Mouse (Mus musculus) heart, postnatal 36 days (tissue): ENCODE results near the gene Zfp871. TPM values are rescaled to one million over a fixed set of nuclear protein-coding genes. Genes with fewer than 3 reads are reported as not detected.
"Not testable (repeated sequence)": the region's sequence is repeated elsewhere in the genome, so short reads cannot be mapped to it uniquely, and the experiment has no call there.

Experiments
- DNase-seq, 2 experiments: peaks; one replicate each; pipeline ENCODE4 v3.0.0; 2021 to 2022
- intact Hi-C: fragments of 180-260 bp; cut with DNase I; formaldehyde crosslinking; loops from one replicate; pipeline ENCODE4 v1.15.1; 2025
- total RNA-seq, 2 experiments: library from RNA; stranded (reverse); gene quantifications; 2 replicates each; pipeline ENCODE4 v1.2.3; 2021

Zfp871 gene
- total RNA-seq, 2 experiments from 2014 or later: 28.7 to 31.8 TPM

DNA sequence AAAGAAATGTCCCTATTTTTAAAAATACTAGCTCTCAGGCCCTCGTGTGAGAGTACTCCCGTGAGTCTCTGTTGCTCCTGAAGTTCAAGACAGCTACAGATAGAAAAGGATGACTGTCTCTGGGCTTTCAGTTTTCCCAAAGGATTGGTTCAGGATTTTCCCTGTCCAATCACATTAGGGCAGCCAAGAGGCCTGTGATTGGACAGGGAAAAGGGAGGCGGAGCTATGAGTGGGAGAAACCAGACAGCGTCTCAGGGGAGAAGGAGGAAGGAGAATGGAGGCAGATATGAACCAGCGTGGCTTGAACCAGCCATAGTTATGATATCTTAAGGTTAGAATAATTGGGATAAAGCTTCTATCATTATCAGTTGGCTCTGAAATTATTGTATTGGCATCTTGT is 37.5 kb downstream of the Zfp871 start:
- intact Hi-C loops: no loop called here

DNA sequence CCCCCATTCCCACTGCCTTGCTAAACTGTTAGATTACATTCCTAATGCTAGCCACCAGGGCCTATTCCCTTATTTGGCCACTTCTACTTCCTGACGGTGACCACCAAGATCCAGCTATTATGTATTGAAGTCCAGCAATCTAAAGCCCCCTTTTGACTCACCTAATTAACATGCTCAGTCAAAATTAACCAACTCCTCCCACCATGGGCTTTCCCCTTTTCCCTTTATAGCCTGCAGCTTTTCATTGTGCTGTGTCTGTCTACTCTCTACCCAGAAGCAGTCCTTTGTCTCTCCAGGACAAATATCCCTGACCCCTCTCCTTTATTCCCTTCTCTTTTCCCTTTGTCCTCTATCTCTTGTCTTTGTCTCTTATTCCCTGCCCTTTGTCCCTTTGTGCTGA is 47.0 kb downstream of the Zfp871 start:
- no peak for DNase-seq
- intact Hi-C loops: no loop called here

More for the DNA sequence above, 37.5 kb downstream of the Zfp871 start:
- no peak for DNase-seq

DNA sequence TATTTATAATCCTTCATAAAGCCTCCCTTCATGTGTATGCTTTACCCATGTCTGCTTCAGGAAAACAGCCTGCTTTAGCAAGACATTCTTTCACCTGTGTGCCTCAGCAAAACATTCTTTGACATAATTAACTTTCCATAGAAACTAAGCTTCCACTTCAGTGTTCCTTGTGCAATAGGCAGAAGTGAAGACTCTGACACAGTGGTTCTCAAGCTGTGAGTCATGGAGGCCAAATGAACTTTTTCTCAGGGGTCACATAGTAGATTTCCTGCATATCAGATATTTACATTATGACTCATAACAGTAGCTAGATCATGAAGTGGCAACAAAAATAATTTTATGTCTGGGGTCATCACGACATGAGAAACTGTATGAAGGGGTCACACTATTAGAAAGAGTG is 49.7 kb downstream of the Zfp871 start:
- no peak for DNase-seq
- intact Hi-C loops: no loop called here

DNA sequence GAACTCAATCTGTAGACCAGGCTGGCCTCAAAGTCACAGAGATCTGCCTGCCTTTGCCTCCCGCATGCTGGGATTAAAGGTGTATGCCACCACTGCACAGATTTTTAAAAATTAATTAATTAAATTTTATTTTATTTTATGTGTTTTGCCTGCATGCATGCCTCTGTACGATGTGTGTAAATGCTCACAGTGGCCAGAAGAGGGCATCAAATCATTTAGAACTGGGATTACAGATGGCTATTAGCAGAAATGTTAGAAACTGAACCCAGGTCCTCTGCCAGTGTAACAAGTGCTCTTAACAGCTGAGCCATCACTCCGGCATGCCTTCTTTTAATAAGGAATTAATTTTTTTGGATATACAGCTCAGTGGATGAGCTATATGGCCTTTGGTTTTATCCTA is 59.1 kb downstream of the Zfp871 start:
- intact Hi-C loops: no loop called here
- DNase-seq: no peak

DNA sequence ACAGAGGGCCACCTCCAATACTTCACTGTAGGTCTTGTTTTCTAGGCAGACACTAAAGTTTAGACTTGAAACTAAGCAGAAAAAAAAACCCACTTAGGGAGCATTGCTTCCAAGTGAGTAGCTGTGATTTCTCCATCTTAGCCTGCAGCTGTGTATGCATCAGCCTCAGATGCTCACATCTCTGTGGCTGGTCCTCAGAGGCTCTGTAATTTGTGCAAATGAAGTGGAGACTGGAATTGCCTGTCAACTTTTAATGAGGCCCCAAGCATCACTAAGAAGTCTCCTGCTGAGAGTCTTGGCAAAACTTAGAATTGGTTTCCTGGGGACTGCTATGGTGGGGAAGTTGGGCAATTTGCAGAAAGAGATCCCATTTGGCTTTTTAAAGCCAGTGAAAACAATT is 61.7 kb downstream of the Zfp871 start:
- DNase-seq, intact Hi-C loops: not testable (repeated sequence)

DNA sequence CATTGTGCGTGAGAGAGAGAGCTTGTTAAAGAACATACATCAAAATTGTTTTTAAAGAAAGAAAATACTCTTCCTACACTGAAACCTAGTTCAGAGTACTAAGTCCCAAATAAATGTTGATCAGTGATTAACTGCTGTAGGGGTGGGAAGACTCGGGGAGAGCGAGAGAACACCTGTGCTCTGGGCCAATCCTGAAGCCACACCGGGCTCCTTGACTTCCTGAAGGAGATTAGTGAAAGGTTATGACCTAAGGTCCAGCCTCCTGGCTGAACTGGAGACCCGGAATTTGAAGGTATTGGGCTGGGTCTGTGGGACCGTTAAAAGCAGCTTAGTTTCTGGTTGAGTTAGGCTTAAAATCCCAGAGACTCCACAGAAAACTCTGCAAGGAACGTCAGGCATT is 65.3 kb downstream of the Zfp871 start:
- intact Hi-C loops: no loop called here
- no peak for DNase-seq

DNA sequence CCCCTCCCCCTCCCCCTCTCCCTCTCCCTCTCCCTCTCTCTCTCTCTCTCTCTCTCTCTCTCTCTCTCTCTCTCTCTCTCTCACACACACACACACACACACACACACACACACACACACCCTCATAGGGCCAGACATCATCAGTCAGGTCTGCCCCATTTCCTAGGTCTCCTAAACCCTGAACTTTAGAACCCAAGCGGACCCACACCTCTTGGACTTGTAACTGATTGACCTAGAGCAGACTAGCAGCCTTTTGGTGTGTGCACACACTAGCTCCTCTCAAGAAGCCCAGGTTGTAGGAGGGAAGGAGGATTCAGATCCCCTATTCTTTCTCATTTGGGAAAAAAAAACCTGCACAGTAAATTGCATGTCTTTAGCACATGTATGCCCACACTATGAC is 65.9 kb downstream of the Zfp871 start:
- intact Hi-C loops: not testable (repeated sequence)

More for the DNA sequence above, 65.9 kb downstream of the Zfp871 start:
- DNase-seq: not testable (repeated sequence)

Other genes with a start within 250 kb of the Zfp871 start
- not detected for gene Cyp4f37, start 167.0 kb downstream of the Zfp871 start, total RNA-seq
- not detected for gene Cyp4f40, start 129.4 kb downstream of the Zfp871 start, total RNA-seq
- not detected for gene Cyp4f15, start 102.7 kb downstream of the Zfp871 start, total RNA-seq
- gene Zfp811, start 21.6 kb upstream of the Zfp871 start, total RNA-seq: under 1 TPM in 1 of 2 experiments, not detected in 1; 0.19 TPM
- 10 to 100 TPM in 1 of 2 experiments, 1 to 10 TPM in 1; 9.3 to 12.4 TPM for gene Zfp799, start 42.0 kb upstream of the Zfp871 start, total RNA-seq
- gene Zfp870, start 103.4 kb upstream of the Zfp871 start, total RNA-seq: 1 to 10 TPM; 6.5 to 9.9 TPM
- not detected for gene Cyp4f14, start 129.1 kb upstream of the Zfp871 start, total RNA-seq
- gene Cyp4f13, start 159.1 kb upstream of the Zfp871 start, total RNA-seq: 10 to 100 TPM; 12.5 to 15.2 TPM
- gene Zfp472, start 177.5 kb upstream of the Zfp871 start, total RNA-seq: 1 to 10 TPM; 1.7 to 2.4 TPM
- 1 to 10 TPM; 5.9 to 7.1 TPM for gene Zfp952, start 204.8 kb upstream of the Zfp871 start, total RNA-seq
- gene Zfp763, start 245.1 kb upstream of the Zfp871 start, total RNA-seq: 1 to 10 TPM; 4.1 to 5.3 TPM